ENCODE assay signal across 9 mouse cellular contexts in genomic region chr1:191254448-191254847, GRCm38 (mm10). TPM values are rescaled to one million over a fixed set of nuclear protein-coding genes. Genes with fewer than 3 reads are reported as not detected.
DNase-seq lines count a peak whose midpoint lies in the region; ATAC-seq lines count a peak whose summit lies in the region.
"Had no signal": no experiment of that assay in that cellular context is flagged by ENCODE, and none has a peak within 500 bp of the region (broad histone marks: within the 10 kb centered on the region; RNA-seq: fewer than 3 reads in every experiment).

No protein-coding gene starts in this region.

- H3K27ac ChIP-seq in forebrain, embryonic 10.5 days: 0 out of 2 replicates have a peak overlapping the region, but pooled peaks have one; percentile 20
- no peak overlapping the region for H3K27ac ChIP-seq in forebrain, embryonic 14.5 days (ENCODE audit: low read depth, low read length)
- H3K27ac ChIP-seq in lung, embryonic 16.5 days (ENCODE audit: low read length): no peak overlapping the region; the same call in 1 of the 2 replicates
- H3K27ac ChIP-seq in neural tube, embryonic 15.5 days (replicated peaks): no peak overlapping the region
- H3K27ac ChIP-seq in midbrain, embryonic 11.5 days (ENCODE audit: low read depth, low read length): no peak overlapping the region
- H3K27ac ChIP-seq: kidney, postnatal 0 days had no signal

- peaks cover 5% of the 10 kb centered on the region; the same call in 1 of the 2 replicates for H3K27me3 ChIP-seq in forebrain, embryonic 10.5 days (ENCODE audit: poor library complexity, severe bottlenecking)
- no peaks in the 10 kb centered on the region for H3K27me3 ChIP-seq in forebrain, embryonic 14.5 days (replicated peaks; ENCODE audit: control insufficient read depth, insufficient read depth, low read length)
- peaks cover 2% of the 10 kb centered on the region; the same call in 1 of the 2 replicates for H3K27me3 ChIP-seq in lung, embryonic 16.5 days (ENCODE audit: control insufficient read depth, insufficient read depth, low read depth, low read length)
- H3K27me3 ChIP-seq in neural tube, embryonic 15.5 days (replicated peaks): no peaks in the 10 kb centered on the region
- H3K27me3 ChIP-seq in midbrain, embryonic 11.5 days (ENCODE audit: control insufficient read depth, insufficient read depth, low read length): no peaks in the 10 kb centered on the region

- H3K9ac ChIP-seq in forebrain, embryonic 14.5 days (ENCODE audit: low read length): no peak overlapping the region
- H3K9ac ChIP-seq in lung, embryonic 16.5 days (ENCODE audit: low read length): no peak overlapping the region
- H3K9ac ChIP-seq in neural tube, embryonic 15.5 days (replicated peaks): no peak overlapping the region
- H3K9ac ChIP-seq in midbrain, embryonic 11.5 days (ENCODE audit: low read length): no peak overlapping the region

- H3K9me3 ChIP-seq in forebrain, embryonic 10.5 days: no peaks in the 10 kb centered on the region
- H3K9me3 ChIP-seq in forebrain, embryonic 14.5 days (replicated peaks; ENCODE audit: control insufficient read depth, low read length): no peaks in the 10 kb centered on the region
- no peaks in the 10 kb centered on the region for H3K9me3 ChIP-seq in lung, embryonic 16.5 days (ENCODE audit: control insufficient read depth, low read length)
- no peaks in the 10 kb centered on the region for H3K9me3 ChIP-seq in neural tube, embryonic 15.5 days (replicated peaks)
- H3K9me3 ChIP-seq in midbrain, embryonic 11.5 days (ENCODE audit: control insufficient read depth, low read length): no peaks in the 10 kb centered on the region

- peaks cover 33% of the 10 kb centered on the region for H3K4me1 ChIP-seq in forebrain, embryonic 10.5 days
- no peaks in the 10 kb centered on the region for H3K4me1 ChIP-seq in forebrain, embryonic 14.5 days (ENCODE audit: control insufficient read depth, insufficient read depth, low read length)
- peaks cover 19% of the 10 kb centered on the region for H3K4me1 ChIP-seq in lung, embryonic 16.5 days (replicated peaks; ENCODE audit: control insufficient read depth, insufficient read depth, low read length)
- H3K4me1 ChIP-seq in neural tube, embryonic 15.5 days: no peaks in the 10 kb centered on the region
- no peaks in the 10 kb centered on the region for H3K4me1 ChIP-seq in midbrain, embryonic 11.5 days (ENCODE audit: control insufficient read depth, insufficient read depth, low read length)

- no peak for DNase-seq in forebrain, embryonic 10.5 days (ENCODE audit: extremely low spot score, low spot score)
- DNase-seq in forebrain, embryonic 14.5 days (ENCODE audit: low spot score): no peak
- peak; percentile 60 for DNase-seq in NIH3T3 (ENCODE audit: low read depth)
- peak; percentile 18 for DNase-seq in kidney, adult 18-20 months
- DNase-seq in retina, embryonic 14.5 days (ENCODE audit: low spot score): no peak
- no peak for DNase-seq in midbrain, embryonic 11.5 days (ENCODE audit: low spot score, missing footprints)

- H3K4me3 ChIP-seq in forebrain, embryonic 10.5 days: no peak overlapping the region
- H3K4me3 ChIP-seq in forebrain, embryonic 14.5 days (ENCODE audit: low read depth, low read length): no peak overlapping the region
- no peak overlapping the region for H3K4me3 ChIP-seq in lung, embryonic 16.5 days (ENCODE audit: low read length)
- no peak overlapping the region for H3K4me3 ChIP-seq in neural tube, embryonic 15.5 days (replicated peaks)
- no peak overlapping the region for H3K4me3 ChIP-seq in midbrain, embryonic 11.5 days (ENCODE audit: low read depth, low read length)

- 88% methylated on average over 5 of the region's 5 CpGs for WGBS in forebrain, embryonic 10.5 days
- 77% methylated on average over 5 of the region's 5 CpGs for WGBS in forebrain, embryonic 14.5 days
- WGBS in lung, embryonic 16.5 days: 24% methylated on average over 5 of the region's 5 CpGs
- 61% methylated on average over 5 of the region's 5 CpGs for WGBS in neural tube, embryonic 15.5 days
- WGBS in midbrain, embryonic 11.5 days: 78% methylated on average over 5 of the region's 5 CpGs

- H3K36me3 ChIP-seq in forebrain, embryonic 10.5 days (replicated peaks): no peaks in the 10 kb centered on the region
- H3K36me3 ChIP-seq in forebrain, embryonic 14.5 days (ENCODE audit: control insufficient read depth, insufficient read depth, low read length): no peaks in the 10 kb centered on the region
- H3K36me3 ChIP-seq in lung, embryonic 16.5 days (ENCODE audit: control insufficient read depth, insufficient read depth, low read length): no peaks in the 10 kb centered on the region
- H3K36me3 ChIP-seq in neural tube, embryonic 15.5 days: no peaks in the 10 kb centered on the region
- H3K36me3 ChIP-seq in midbrain, embryonic 11.5 days (ENCODE audit: control insufficient read depth, insufficient read depth, low read length): no peaks in the 10 kb centered on the region

- ATAC-seq in forebrain, embryonic 14.5 days: no peak
- ATAC-seq in lung, embryonic 16.5 days (ENCODE audit: low read depth): peak; percentile 98
- ATAC-seq in neural tube, embryonic 15.5 days (ENCODE audit: low FRiP score): no peak
- no peak for ATAC-seq in midbrain, embryonic 11.5 days (ENCODE audit: low FRiP score)

- H3K4me2 ChIP-seq in forebrain, embryonic 14.5 days (ENCODE audit: low read length): no peak overlapping the region
- H3K4me2 ChIP-seq in lung, embryonic 16.5 days (ENCODE audit: low read depth, low read length): no peak overlapping the region
- H3K4me2 ChIP-seq in neural tube, embryonic 15.5 days: no peak overlapping the region
- H3K4me2 ChIP-seq in midbrain, embryonic 11.5 days: no peak overlapping the region

RNA-seq across cellular contexts. Expression of gene Atf3, which starts 36.6 kb away (rescaled TPM):
- polyA plus RNA-seq in forebrain, embryonic 10.5 days (2016; fragmentation: Nextera tagmentation; extraction: Ambion mirVana): 2.9 and 3.4 TPM in 2 replicates
- polyA plus RNA-seq in forebrain, embryonic 14.5 days (2014; fragmentation: Nextera tagmentation; extraction: Ambion mirVana): 0.98 and 1.5 TPM in 2 replicates
- 3.9 and 4.3 TPM in 2 replicates for polyA plus RNA-seq in lung, embryonic 16.5 days (2015; fragmentation: Nextera tagmentation; extraction: Ambion mirVana)
- polyA plus RNA-seq in neural tube, embryonic 15.5 days (2015; fragmentation: Nextera tagmentation; extraction: Ambion mirVana): 1.8 and 1.9 TPM in 2 replicates
- 3.8 and 4.6 TPM in 2 replicates for polyA plus RNA-seq in midbrain, embryonic 11.5 days (2014; fragmentation: Nextera tagmentation; extraction: Ambion mirVana)

Comparison
In these comparisons a context has a peak if more than half of its experiments do, and no peak if none do; other contexts are left out.
1. DNase-seq: peak in NIH3T3 (single experiment) and kidney, adult 18-20 months (single experiment); none in forebrain, embryonic 10.5 days (single experiment), forebrain, embryonic 14.5 days (single experiment), retina, embryonic 14.5 days (single experiment) and midbrain, embryonic 11.5 days (single experiment).